Mouse (Mus musculus): ENCODE measurements around the gene Casp12. TPM values are rescaled to one million over a fixed set of nuclear protein-coding genes. Genes with fewer than 3 reads are reported as not detected.

Gene Casp12
- total and polyA plus RNA-seq, 3 experiments = 0.34 TPM; not detected in 2

- no peak overlapping the region for H3K27ac ChIP-seq (ENCODE audit: insufficient read depth, low read depth)
- H3K4me2 ChIP-seq (ENCODE audit: insufficient read depth, low read depth, poor library complexity, severe bottlenecking) = no peak overlapping the region
- in situ Hi-C loops (cut with MboI; ENCODE audit: low pct_ligation_motif_present, low pct_unique_long_range_greater_than_20kb, low sequenced_read_pairs) (no loop called here), dilution Hi-C loops (cut with MboI; ENCODE audit: extremely low pct_ligation_motif_present, extremely low pct_unique_long_range_greater_than_20kb, low sequenced_read_pairs) (no loop called here)
- no peaks in the 10 kb centered on the region for H3K9me3 ChIP-seq (replicated peaks; ENCODE audit: low read length)
- peaks cover 0 to 7% of the 10 kb centered on the region in 2 experiments; a peak in 1 of 4 replicates for H3K4me1 ChIP-seq (ENCODE audit: control insufficient read depth in 1 of 2, insufficient read depth in 2 of 2)
- H3K27me3 ChIP-seq (replicated peaks) = no peaks in the 10 kb centered on the region
- TF ChIP-seq EP300 (IDR thresholded peaks at IDR 0.05; ENCODE audit: low read length) = 0 out of 2 replicates have a peak, but pooled peaks have one; percentile 11
- TF ChIP-seq ZNF384 (IDR thresholded peaks at IDR 0.05; ENCODE audit: low read depth, low read length) = no peak
- no peak for TF ChIP-seq MAFK (IDR thresholded peaks at IDR 0.05; ENCODE audit: insufficient replicate concordance, low read length)
- TF ChIP-seq MAZ (IDR thresholded peaks at IDR 0.05; ENCODE audit: low read depth, low read length) = no peak
- no peak overlapping the region for H3K4me3 ChIP-seq (replicated peaks in 1 of 3; ENCODE audit: low read depth in 2 of 3, low read length in 2 of 3, poor library complexity in 1 of 3)
- peaks cover 33 to 59% of the 10 kb centered on the region in 2 experiments for H3K36me3 ChIP-seq (replicated peaks in 1 of 2; ENCODE audit: control insufficient read depth in 1 of 2, insufficient read depth in 1 of 2, low read length in 1 of 2)
- no peaks in the 10 kb centered on the region for H3K79me2 ChIP-seq (replicated peaks; ENCODE audit: control insufficient read depth, extremely low read depth, insufficient read depth, poor library complexity, severe bottlenecking)
- no peak overlapping the region for H3K9ac ChIP-seq (ENCODE audit: insufficient read depth, low read depth)
- no peak for DNase-seq (ENCODE audit: extremely low read depth)
Measured at GRCm38 (mm10) chr9:5333422-5333821, 11.8 kb upstream of the Casp12 start.

GRCm38 (mm10) chr9:5343092-5343491, 2.1 kb upstream of the Casp12 start:
- in situ Hi-C loops (cut with MboI; ENCODE audit: low pct_ligation_motif_present, low pct_unique_long_range_greater_than_20kb, low sequenced_read_pairs) = no loop called here
- Histone ChIP-seq H3K4me1 (ENCODE audit: control insufficient read depth in 1 of 2, insufficient read depth in 2 of 2) (no peaks in the 10 kb centered on the region), H3K27me3 (replicated peaks) (no peaks in the 10 kb centered on the region), H3K4me2 (ENCODE audit: insufficient read depth, low read depth, poor library complexity, severe bottlenecking) (no peak overlapping the region), H3K9me3 (replicated peaks; ENCODE audit: low read length) (no peaks in the 10 kb centered on the region), H3K36me3 (replicated peaks in 1 of 2; ENCODE audit: control insufficient read depth in 1 of 2, insufficient read depth in 1 of 2, low read length in 1 of 2) (no peaks in the 10 kb centered on the region), H3K79me2 (replicated peaks; ENCODE audit: control insufficient read depth, extremely low read depth, insufficient read depth, poor library complexity, severe bottlenecking) (no peaks in the 10 kb centered on the region), H3K27ac (ENCODE audit: insufficient read depth, low read depth) (no peak overlapping the region), H3K9ac (ENCODE audit: insufficient read depth, low read depth) (no peak overlapping the region), H3K4me3 (replicated peaks in 1 of 3; ENCODE audit: low read depth in 2 of 3, low read length in 2 of 3, poor library complexity in 1 of 3) (no peak overlapping the region)
- TF ChIP-seq CHD2 (IDR thresholded peaks at IDR 0.05; ENCODE audit: low read length) (no peak), TCF12 (IDR thresholded peaks at IDR 0.05; ENCODE audit: low read depth, low read length) (no peak), PAX5 (IDR thresholded peaks at IDR 0.05; ENCODE audit: low read length) (no peak)
- no peak for DNase-seq (ENCODE audit: extremely low read depth)
- dilution Hi-C loops (cut with MboI; ENCODE audit: extremely low pct_ligation_motif_present, extremely low pct_unique_long_range_greater_than_20kb, low sequenced_read_pairs) = no loop called here

GRCm38 (mm10) chr9:5344090-5344489, 1.1 kb upstream of the Casp12 start:
- H3K9ac ChIP-seq (ENCODE audit: insufficient read depth, low read depth) = no peak overlapping the region
- H3K4me1 ChIP-seq (ENCODE audit: control insufficient read depth in 1 of 2, insufficient read depth in 2 of 2) = no peaks in the 10 kb centered on the region
- DNase-seq (ENCODE audit: extremely low read depth) = no peak
- H3K79me2 ChIP-seq (replicated peaks; ENCODE audit: control insufficient read depth, extremely low read depth, insufficient read depth, poor library complexity, severe bottlenecking) = no peaks in the 10 kb centered on the region
- H3K4me2 ChIP-seq (ENCODE audit: insufficient read depth, low read depth, poor library complexity, severe bottlenecking) = no peak overlapping the region
- H3K27ac ChIP-seq (ENCODE audit: insufficient read depth, low read depth) = no peak overlapping the region
- TF ChIP-seq MAZ (IDR thresholded peaks at IDR 0.05; ENCODE audit: low read depth, low read length) (no peak), POLR2AphosphoS2 (IDR thresholded peaks at IDR 0.05; ENCODE audit: low read depth, low read length) (no peak), ELF1 (IDR thresholded peaks at IDR 0.05; ENCODE audit: low read depth, low read length) (no peak), MAX (IDR thresholded peaks at IDR 0.05; ENCODE audit: low read length) (no peak), ETS1 (conservative IDR thresholded peaks at IDR 0.05; ENCODE audit: low read depth, low read length) (no peak), TCF12 (IDR thresholded peaks at IDR 0.05; ENCODE audit: low read depth, low read length) (no peak), HCFC1 (IDR thresholded peaks at IDR 0.05; ENCODE audit: low read depth, low read length) (no peak), GABPA (IDR thresholded peaks at IDR 0.05; ENCODE audit: insufficient replicate concordance, low read depth, low read length) (no peak), ZMIZ1 (IDR thresholded peaks at IDR 0.05; ENCODE audit: low read depth, low read length) (no peak), MXI1 (IDR thresholded peaks at IDR 0.05; ENCODE audit: low read depth, low read length) (no peak), IRF4 (IDR thresholded peaks at IDR 0.05; ENCODE audit: low read depth, low read length) (no peak), ZNF384 (IDR thresholded peaks at IDR 0.05; ENCODE audit: low read depth, low read length) (no peak), BHLHE40 (IDR thresholded peaks at IDR 0.05; ENCODE audit: low read depth, low read length) (no peak), MAFK (IDR thresholded peaks at IDR 0.05; ENCODE audit: insufficient replicate concordance, low read length) (no peak)
- H3K9me3 ChIP-seq (replicated peaks; ENCODE audit: low read length) = no peaks in the 10 kb centered on the region
- dilution Hi-C loops (cut with MboI; ENCODE audit: extremely low pct_ligation_motif_present, extremely low pct_unique_long_range_greater_than_20kb, low sequenced_read_pairs) = no loop called here
- H3K27me3 ChIP-seq (replicated peaks) = no peaks in the 10 kb centered on the region
- in situ Hi-C loops (cut with MboI; ENCODE audit: low pct_ligation_motif_present, low pct_unique_long_range_greater_than_20kb, low sequenced_read_pairs) = no loop called here
- H3K4me3 ChIP-seq (replicated peaks in 1 of 3; ENCODE audit: low read depth in 2 of 3, low read length in 2 of 3, poor library complexity in 1 of 3) = no peak overlapping the region
- no peaks in the 10 kb centered on the region for H3K36me3 ChIP-seq (replicated peaks in 1 of 2; ENCODE audit: control insufficient read depth in 1 of 2, insufficient read depth in 1 of 2, low read length in 1 of 2)
